Mouse (Mus musculus): ENCODE data around the gene Clstn1.

Gene Clstn1

DNA sequence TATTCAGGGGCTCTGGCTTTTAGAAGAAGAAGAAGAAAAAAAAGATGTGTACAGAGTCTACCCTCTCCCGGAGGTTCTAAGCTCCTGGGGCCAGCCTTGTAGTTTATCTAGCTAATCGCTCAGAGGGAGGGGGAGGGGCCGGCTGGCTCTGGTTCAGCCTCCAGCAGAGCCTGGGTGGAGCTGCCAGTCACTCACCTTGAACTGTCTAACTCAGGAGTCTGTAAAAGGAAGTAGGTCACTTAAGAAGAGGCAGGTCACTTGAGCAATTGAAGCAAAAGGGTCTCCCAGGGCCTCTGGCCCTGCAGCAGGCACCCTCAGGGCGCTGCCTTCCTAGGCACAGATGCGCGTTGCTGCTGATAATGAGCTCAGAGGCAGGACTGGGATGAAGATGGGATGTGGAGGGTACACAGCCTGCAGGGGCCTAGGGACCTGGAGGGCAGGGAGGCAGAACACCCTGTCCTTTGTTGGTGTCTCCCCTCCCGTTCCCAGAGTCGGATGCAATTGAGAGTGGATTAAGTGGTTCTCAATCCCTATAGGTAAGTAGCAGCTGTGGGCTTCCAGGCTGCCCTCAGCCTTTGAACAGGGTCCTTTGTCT, 18.7 kb upstream of the Clstn1 start:
- no peak for DNase-seq (ENCODE audit: low spot score in 2 of 2)

DNA sequence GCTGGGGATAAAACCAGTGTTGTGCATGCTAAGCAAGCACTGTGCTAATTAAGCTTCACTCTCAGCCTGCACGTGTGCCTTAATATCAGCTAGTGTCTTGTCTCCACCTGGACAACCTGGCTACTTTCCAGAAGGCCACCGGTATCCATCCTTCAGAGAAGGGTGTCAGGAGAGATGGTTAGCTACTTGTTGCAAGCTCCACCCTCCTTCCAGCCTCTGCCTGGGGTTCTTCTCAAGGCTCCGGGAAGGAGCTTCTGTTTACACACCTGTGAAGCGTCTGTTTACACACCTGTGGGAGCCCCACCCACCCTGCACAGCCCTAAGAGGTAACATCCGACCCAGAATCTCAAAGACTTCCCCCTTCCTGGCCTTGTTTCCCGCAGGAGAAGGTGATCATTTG, 17.6 kb upstream of the Clstn1 start:
- no peak for DNase-seq (ENCODE audit: low spot score in 2 of 2)

DNA sequence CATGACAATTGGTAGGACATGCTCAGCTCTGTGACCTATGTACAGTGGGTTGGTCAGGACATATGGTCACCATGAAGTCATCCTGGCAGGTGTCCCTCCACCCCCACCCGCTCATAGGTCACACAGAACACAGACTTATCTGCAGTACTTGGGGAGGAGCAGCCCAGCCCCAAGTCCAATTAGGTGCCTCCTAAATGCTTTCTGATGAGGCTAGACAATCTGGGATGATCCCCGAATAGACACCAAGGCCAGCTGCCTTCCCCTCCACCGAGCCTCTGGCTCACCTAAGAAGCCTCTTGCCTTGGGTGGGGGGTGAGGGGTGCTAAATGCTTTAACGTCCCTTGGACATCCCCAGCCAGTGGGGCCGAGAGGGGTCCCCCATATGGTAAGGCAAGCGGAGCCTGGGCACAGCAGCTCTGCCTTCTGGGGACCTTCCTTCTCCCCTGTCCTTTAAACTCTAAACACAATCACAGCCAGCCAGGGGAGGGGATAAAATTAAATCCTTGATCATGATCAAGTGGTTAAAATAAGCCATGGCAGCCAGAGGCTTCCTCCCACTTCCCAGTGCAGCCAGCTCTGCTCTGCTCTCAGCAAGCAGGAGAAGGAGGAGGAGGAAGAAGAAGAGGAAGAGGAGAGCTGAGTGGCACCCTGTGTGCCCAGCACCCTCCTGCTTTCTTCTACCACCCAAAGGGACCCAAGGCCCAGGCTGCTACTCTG, 16.3 kb upstream of the Clstn1 start:
- DNase-seq (ENCODE audit: low spot score in 2 of 2) = no peak

DNA sequence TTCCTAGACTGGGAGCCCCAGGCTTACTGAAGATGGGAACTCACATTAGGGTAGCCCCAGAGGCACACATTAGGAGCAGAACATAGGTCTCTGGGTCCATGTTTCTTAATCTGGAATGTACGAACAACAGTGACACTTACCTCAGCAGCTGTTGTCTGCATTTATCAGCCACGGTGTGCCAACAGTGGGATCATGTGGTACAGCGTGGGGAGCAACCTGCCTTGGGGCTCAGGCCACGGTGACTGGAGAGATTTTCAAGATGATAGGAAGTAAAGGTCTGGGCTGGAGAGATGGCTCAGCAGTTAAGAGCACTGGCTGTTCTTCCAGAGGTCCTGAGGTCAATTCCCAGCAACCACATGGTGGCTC, 15.8 kb upstream of the Clstn1 start:
- DNase-seq (ENCODE audit: low spot score in 2 of 2) = no peak

DNA sequence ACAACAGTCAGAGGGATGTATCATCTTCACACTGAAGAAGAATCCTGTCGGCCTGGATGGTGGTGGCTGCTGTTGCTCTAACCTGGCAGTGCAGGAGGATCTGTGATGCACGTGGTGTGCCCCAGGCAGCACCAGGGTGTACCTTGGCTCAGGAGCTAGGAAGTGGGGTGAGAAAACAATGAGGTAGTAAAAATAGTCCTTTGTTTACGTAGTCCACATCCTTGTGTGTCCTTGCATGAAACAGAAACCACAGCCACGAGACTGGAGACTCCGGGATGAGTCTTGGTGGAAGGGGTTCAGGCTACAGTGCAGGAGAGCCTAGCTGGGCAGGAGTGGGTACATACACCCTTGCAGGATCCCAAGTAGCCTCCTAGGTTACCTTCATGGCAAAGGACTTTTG, 15.1 kb upstream of the Clstn1 start:
- DNase-seq (ENCODE audit: low spot score in 2 of 2) = no peak

DNA sequence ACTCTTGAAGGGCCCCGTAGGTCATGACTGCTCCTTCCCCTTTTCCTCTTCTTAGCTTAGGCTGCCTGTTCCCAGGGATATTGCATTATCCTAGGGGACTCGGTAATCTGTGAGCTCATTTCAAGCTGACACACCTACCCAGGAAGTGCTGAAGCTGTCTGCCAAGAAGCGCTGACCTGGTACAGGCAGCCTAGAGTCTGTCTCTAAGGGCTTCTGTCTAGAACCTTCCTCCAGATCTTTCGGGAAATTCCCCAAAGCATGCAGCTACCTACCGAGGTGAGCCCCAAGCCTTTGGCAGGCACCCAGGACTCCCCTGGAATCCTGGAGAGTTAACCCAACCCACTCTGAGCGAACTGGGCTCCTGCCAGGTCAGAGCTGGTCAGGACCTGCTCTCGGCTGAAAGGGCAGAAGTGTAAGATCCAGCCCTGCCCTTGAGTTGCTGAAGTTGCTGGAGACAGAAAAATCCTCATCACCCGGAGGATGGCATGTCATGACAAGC, 14.6 kb upstream of the Clstn1 start:
- no peak for DNase-seq (ENCODE audit: low spot score in 2 of 2)

DNA sequence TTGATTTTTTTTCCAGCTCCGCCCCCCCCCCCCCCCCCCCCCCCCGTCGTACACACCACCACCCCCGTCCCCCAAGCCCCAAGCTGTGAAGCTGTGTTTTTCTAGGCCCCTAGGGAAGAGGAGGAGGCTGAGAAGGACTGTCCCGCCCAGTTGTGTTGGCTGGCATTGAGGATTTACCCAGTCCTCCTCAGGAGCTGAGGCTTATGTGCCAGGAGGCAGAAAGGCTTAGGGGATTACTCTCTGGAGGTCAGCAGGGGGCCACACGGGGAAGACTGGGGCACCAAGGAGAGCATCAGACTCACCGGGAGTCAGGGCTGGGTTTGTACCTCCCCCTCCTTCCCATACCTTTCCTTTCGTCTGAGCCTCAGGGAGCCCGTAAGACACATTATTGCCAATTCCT, 13.8 kb upstream of the Clstn1 start:
- DNase-seq (ENCODE audit: low spot score in 2 of 2) = no peak

DNA sequence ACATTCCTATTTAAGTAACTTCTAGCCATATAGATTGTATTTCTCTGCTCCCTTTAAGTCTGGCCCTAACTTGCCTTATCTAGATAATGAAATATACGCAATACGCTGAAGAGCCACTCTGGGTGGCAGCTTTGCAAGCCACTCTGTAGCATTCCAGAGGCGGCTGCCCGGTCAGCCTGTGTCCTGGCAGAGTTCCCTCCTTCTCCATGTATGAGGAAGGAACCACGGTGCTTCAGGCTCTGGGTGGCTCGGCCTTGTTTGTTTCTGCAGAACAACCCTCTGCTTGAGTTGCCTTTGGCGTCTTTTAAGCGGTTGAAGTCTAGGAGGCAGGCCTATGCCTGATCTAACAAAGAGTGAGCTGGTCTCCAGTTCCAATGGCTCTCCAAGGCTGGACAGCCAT, 13.4 kb upstream of the Clstn1 start:
- no peak for DNase-seq (ENCODE audit: low spot score in 2 of 2)

DNA sequence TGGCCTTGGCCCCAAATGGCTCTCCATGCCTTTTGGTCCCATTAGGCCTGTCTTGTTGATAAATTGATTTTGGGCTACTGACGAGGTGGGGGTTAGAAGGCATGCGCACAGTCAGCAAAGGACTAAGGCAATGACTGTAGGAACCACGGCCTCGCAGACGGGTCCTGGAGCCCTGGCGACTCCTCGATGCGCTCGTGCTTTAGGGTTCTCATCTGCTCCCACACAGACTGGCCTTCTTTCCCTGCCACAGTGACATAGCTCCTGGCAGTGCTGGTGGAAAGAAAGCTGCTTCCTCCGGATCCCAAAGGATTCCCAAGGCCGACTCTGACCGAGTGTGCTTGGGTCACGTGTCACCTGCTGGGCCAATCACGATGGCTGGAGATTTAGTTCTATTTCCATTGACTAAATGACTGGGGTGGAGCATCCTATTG, 11.9 kb upstream of the Clstn1 start:
- no peak for DNase-seq (ENCODE audit: low spot score in 2 of 2)

DNA sequence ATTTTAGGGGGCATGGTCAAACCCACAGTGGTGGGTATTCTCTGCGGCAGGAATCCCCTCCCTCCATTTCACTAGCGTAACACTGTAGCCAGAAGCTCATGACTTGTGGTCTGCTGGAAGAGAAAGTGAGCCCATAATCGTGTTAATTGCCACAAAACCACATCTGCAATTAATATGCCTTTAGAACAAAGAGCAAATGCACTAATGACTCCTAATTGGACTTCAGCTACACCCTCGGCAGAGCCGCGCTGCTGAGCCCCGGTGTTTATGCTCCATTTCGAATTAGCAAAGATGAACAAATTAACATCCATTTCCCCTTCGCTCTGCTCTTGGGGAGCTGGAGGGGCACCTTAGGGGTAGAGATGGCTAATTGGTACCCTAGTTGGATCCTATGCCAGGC, 10.2 kb upstream of the Clstn1 start:
- DNase-seq (ENCODE audit: low spot score in 2 of 2) = no peak

DNA sequence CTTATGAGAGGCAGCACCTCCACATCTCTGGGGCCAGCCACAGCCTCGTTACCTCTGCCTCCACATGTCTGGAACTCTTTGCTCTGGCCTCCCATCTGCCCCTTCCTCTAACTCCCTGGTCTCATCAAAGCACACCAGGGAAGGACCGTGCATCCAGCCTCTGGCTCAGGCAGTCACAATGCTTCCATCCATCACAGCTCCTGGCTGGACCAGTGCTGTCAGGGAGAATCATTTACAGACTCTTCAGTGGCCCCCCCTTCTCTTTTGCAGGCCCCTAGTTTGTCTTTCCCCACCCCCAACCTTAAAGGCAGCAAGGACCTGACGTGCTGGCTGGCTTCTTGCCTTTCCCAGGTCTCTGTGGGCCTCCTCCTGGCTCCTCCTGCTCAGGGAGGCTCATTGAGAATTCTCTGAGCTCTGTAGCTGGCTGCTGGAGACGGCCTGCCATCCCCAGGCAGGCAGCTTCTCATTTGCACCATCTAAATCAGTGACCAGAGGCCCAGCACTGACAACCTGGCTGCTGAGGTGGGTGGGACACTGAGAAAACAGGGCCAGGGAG, 9.2 kb upstream of the Clstn1 start:
- no peak for DNase-seq (ENCODE audit: low spot score in 2 of 2)

DNA sequence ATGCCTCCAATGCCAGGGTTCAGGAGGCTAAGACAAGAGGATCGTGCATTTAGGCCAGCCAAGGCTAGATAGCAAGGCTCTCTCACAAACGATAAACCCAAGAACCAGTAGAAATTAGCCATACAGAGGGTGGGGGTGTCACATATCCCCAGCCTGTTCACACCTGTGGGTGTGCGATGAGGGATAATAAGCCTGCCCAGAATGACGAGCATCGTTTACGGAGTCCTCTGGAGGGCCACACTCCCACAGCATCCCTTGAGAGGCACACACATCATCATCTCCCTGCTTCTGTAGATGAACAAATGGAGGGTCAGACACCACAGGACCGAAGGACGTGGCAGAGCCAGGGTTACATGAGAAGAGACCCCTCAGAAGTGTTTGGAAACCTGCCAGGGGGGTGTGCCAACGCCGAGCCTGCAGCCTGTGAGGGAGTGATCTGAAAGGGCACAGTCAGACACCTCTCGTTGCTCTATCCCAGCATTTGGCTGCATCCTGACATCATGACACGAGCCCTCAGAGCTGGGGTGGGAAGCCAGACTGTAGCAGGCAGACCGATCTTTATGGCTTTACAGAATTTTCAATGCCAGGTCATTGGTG, 8.1 kb upstream of the Clstn1 start:
- DNase-seq (ENCODE audit: low spot score in 2 of 2) = no peak

DNA sequence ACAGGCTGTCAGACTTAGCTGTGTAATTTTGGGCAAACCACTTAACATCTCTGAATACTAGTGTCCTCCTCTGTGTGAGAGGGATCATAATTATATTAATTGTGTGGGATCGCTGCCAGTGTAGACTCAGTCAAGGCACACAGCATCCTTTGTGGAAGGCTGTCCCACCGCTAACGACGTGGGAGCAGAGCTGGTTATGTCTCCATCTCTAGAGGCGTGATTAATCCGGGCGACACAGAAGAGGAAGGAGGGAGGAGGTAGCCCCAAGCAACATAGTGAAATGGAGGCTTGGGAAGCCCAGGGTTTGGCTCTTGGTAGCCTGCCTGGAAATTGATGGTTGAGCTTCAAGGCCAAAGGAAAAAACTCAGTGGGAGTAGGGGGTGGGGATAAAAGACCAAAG, 7.4 kb upstream of the Clstn1 start:
- DNase-seq (ENCODE audit: low spot score in 2 of 2) = no peak

DNA sequence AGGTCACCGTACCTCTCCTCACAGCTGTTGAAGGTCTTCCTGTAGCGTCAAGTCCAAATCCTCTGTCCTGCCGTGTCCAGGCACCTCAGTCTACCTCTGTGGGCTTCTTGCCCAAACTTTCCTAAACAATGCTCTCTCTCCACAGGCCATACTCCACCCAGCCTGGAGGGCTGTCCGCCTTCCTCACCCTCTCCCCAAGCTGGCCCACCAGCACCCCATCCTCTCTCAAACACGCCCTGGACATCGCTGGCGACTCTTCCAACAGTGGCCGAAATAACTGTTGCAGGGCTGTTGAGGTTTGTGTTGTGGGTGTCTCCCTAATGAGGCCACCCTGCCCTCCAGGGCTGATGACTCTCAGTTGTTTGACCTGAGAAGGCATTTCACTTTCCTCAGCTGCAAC, 1.0 kb upstream of the Clstn1 start:
- DNase-seq (ENCODE audit: low spot score in 2 of 2) = no peak

DNA sequence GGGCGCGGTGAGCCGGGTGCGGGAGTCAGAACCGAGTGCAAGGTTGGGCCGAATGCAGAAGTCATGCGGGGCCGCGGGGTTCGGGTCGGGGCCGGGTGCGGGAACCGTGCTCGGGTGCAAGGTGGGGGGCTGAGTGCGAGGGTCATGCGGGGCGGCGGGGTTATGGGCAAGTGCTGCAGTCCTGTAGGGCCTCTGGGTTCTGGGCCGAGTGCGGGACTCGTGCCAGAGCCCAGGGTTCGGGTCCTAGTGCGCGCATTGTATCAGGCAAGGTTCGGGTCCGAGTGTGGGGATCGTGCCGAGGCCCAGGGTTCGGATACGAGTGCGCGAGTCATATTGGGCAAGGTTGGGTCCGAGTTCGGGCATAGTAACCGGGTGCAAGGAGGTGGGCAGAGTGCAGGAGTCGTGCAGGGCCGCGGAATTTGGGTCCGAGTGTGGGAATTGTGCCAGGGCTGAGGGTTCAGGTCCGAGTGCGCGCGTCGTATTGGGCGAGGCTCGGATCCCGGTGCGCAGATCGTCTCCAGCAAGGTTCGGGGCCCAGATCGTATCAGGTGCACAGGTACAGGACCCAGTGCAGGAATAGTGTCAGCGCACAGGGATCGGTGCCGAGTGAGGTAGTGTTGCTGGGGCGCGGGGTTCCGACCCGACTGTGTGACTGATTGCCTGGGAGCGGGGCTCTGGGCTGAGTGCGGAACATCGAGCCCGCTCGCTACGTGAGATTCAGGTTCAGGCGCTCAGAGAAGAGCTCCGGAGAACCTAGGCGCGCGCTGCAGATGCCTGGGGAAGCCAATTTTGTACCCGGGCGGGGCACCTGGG, 721 bp downstream of the Clstn1 start:
- no peak for DNase-seq (ENCODE audit: low spot score in 2 of 2)

DNA sequence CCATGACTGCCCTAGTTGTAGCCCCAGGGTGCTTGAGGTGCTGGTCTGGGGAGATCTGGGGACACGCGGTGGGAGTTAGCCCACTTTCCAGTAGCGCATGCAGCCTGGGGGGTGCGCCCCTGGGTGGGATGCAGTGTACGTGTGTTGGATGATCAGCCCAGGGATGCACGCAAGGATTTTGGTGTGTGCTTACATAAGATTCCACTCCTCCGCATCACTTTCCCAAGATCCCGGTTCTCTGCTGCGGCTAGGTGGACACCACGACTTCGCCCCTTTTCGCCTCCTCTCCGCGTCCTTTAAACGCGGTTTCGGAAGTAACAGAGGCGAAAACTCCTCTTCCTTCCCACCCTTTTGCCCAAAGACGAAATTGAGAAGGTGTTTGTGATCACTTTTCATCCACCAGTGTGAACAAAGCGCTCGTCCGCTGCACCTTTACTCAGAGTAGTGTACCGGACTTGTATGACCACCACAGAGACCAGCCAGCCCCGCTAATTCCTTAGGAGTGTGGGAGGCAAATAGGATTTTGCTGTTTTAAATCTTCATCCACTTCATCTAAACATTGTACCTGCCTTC, 1.4 kb downstream of the Clstn1 start:
- DNase-seq (ENCODE audit: low spot score in 2 of 2) = no peak

DNA sequence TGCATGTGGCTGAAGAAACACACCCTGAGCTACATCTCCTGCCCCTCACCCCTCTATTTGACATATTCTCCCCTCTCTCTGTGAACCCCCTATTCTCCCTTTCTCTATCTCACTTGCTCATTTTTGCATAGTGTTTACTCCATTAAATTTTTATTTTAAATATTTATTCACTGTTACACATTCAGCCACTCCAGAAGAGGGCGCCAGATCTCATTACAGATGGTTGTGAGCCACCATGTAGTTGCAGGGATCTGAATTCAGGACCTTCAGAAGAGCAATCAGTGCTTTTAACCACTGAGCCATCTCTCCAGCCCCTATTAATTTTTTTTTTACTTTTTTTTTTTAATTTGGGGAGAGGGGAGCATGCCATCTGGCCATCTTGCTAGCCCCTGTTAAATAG, 3.9 kb downstream of the Clstn1 start:
- no peak for DNase-seq (ENCODE audit: low spot score in 2 of 2)

DNA sequence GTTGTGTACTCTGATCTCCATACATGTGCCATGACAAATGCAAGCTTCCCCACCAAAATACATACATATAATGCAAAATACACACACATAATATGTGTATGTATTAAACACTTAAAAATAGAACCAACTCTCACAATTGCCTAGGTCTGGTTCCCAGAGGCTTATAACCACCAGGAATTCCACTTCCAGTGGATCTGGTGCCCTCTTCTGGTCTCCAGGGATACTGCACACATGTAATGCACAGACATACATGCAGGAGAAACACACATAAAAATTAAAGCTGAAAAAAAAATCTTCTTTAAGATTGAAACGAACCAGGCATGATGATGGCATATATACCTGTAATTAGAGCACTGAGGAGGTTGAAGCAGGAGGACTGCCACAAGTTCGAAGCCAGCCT, 5.2 kb downstream of the Clstn1 start:
- DNase-seq (ENCODE audit: low spot score in 2 of 2) = no peak

DNA sequence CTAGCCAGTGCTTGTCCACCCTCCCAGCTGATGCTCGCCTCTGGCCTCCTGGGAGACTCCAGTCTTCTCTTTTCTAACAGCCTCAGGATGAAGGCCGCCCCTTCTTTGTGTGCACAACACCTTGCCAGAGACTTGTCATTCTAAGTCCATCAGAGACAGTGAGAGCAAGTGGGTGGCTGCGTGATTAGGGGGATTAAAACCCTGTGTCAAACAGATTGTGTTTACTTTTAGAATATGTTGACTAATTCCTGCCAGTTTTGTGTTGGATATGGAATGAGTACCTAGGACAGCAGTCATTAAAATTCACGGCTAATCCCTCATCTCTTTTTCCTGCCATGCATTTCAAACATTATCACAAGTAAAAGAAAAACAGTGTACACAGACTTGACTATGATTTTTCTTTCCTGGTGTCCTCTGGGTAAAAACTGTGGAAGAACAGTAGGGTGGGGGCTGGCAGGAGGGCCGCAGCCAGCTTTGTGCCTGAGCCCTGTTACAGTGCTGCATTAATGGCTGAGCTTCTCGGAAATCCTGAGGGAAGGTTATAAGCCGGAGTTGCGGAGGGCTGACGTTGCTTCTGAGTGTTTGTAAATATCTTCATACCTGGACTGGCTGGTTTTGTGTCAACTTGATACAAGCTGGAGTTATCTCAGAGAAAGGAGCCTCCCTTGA, 8.8 kb downstream of the Clstn1 start:
- DNase-seq (ENCODE audit: low spot score in 2 of 2) = no peak

DNA sequence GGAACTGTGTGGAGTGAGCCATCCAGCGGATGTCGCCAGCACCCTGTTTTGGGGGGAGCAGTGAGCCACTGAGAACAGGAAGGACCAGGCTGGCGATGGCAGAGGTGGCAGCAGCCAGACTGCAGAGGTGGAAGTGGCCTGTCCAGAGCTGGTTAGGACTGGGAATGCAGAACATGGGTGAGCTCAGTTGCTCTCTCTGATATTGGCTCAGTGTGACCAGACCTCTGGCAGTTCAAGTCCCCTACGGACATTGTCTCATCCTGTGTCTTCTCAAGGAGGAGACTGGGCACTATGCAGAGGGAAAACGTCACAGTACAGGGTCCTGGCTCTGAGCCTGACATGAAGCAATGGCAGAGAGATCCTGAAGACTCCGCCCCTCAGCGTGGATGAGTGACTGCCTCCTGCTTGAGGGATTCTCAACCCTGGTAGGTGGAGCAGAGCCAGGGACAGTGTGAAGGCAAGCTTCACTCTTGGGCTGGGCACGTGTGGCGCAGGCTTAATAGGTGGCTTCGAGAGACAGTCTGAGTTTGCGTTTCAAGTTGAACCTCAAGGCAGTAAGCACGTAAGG, 11.5 kb downstream of the Clstn1 start:
- no peak for DNase-seq (ENCODE audit: low spot score in 2 of 2)

DNA sequence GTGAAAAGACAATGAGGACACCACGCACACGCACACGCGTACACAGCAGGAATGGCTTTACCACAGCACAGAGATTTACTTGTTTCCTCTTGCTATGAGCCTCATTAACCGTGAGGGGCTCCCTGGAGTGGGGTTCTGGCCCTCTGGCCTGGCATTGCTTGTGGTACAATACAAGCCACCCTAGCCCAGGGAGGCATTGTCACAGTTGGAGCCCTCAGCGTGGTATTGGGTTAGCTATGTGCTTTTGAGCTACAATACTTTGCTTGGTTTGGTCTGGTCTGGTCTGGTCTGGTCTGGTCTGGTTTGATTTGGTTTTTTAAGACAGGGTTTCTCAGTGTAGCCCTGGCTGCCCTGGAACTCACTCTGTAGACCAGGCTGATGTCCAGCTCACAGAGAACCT, 13.3 kb downstream of the Clstn1 start:
- DNase-seq (ENCODE audit: low spot score in 2 of 2) = no peak

Data from spleen, postnatal 36 days (tissue).